Mouse (Mus musculus) midbrain, postnatal 0 days (tissue): ENCODE data around the gene Cst10. TPM values are rescaled to one million over a fixed set of nuclear protein-coding genes. Genes with fewer than 3 reads are reported as not detected.

ENCODE experiments used
- ATAC-seq: fragments of 200-750 bp; cut with Nextera tagmentation; 2 replicates; pipeline ENCODE4 v1.8.0; 2017; ENCODE audit warnings: moderate number of reproducible peaks, mild to moderate bottlenecking, moderate TSS enrichment, moderate library complexity; ENCODE audit not compliant: low FRiP score
- DNase-seq: peaks from one replicate; pipeline ENCODE4 v3.0.0-alpha.2; 2015; ENCODE audit warnings: low spot score
- H3K27ac ChIP-seq: fragments of 300-500 bp; sonication (generic); 2 replicates; pipeline ENCODE4 v1.5.1; 2014; ENCODE audit warnings: low read depth, mild to moderate bottlenecking, low read length, mixed read lengths
- H3K27me3 ChIP-seq: fragments of 300-500 bp; sonication (generic); 2 replicates; pipeline ENCODE4 v1.6.1; 2014; ENCODE audit warnings: low read length, control low read depth, mixed read lengths; ENCODE audit not compliant: insufficient read depth
- H3K36me3 ChIP-seq: fragments of 300-500 bp; sonication (generic); 2 replicates; pipeline ENCODE4 v1.6.1; 2014; ENCODE audit warnings: low read length, control low read depth, mixed read lengths; ENCODE audit not compliant: insufficient read depth
- H3K4me1 ChIP-seq: fragments of 300-500 bp; sonication (generic); 2 replicates; pipeline ENCODE4 v1.6.1; 2014; ENCODE audit warnings: mild to moderate bottlenecking, control low read depth, antibody characterized with exemption, low read length, mixed read lengths; ENCODE audit not compliant: insufficient read depth
- H3K4me2 ChIP-seq: fragments of 300-500 bp; sonication (generic); 2 replicates; pipeline ENCODE4 v1.6.1; 2014; ENCODE audit warnings: low read depth, mild to moderate bottlenecking, low read length, mixed read lengths; ENCODE audit not compliant: poor library complexity, severe bottlenecking
- H3K4me3 ChIP-seq: fragments of 300-500 bp; sonication (generic); 2 replicates; pipeline ENCODE4 v1.5.1; 2014; ENCODE audit warnings: low read depth, mild to moderate bottlenecking, low read length, moderate library complexity
- H3K9ac ChIP-seq: fragments of 300-500 bp; sonication (generic); replicated peaks from 2 replicates; pipeline ENCODE4 v1.6.1; 2014; ENCODE audit warnings: mild to moderate bottlenecking, low read length, moderate library complexity, mixed read lengths; ENCODE audit not compliant: poor library complexity, severe bottlenecking
- H3K9me3 ChIP-seq: fragments of 300-500 bp; sonication (generic); 2 replicates; pipeline ENCODE4 v1.6.1; 2016; ENCODE audit warnings: low read length, control low read depth
- CTCF ChIP-seq: IDR thresholded peaks from 2 replicates; pipeline ENCODE4 v1.5.1; 2016; ENCODE audit warnings: antibody characterized with exemption, mild to moderate bottlenecking
- WGBS: fragments of 180-500 bp; shearing (Covaris S2); extraction: QIAGEN DNeasy Blood & Tissue Kit; methylation state at CpG from one replicate; pipeline ENCODE4 v1.1.7; 2014; 5-methylcytosine and 5-hydroxymethylcytosine counted together
- polyA plus RNA-seq: library from polyadenylated mRNA; unstranded; fragments of >200 nt; fragmentation: Nextera tagmentation; extraction: Ambion mirVana; gene quantifications from 2 replicates; pipeline ENCODE4 v1.2.1, GENCODE M21; 2015
- total RNA-seq: library from RNA; depleted of rRNA; stranded (reverse); fragments of >200 nt; gene quantifications from 2 replicates; pipeline ENCODE4 v1.2.3, GENCODE M21; 2014; rRNA removed

Gene Cst10
- total RNA-seq, result not detected in 2 replicates
- not detected in 2 replicates for polyA plus RNA-seq

DNA sequence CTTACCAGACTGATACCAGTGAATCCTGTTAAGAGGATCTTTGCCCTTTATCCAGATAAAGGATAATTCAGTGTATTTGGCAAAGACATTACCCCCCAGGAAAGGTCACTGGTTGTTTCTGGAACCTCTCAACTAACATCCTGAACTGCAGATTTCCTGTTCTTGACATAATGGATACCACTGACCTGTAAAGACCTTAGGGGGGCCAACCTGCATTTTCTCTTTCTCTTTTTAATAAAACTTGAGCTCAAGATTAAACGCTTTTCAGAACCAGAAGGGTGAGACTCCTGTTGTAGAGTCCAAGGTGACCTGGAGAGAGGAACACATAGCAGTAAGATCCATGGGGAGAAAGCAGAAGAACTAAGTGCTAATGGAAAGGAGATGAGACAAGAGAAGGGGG, at the start of gene Cst10:
Cst10 (plus strand) TSS at position 301 of the 400 bp plus-strand sequence.
- H3K9me3 ChIP-seq, result no peaks in the 10 kb centered on the region
- no peak within 1 kb of the TSS for H3K27ac ChIP-seq
- TF ChIP-seq CTCF, result no peak
- no peak within 1 kb of the TSS for H3K9ac ChIP-seq
- ATAC-seq (no peak), DNase-seq (no peak)
- H3K4me1 ChIP-seq, result no peaks in the 10 kb centered on the region
- no peaks in the 10 kb centered on the region for H3K27me3 ChIP-seq
- no peaks in the 10 kb centered on the region for H3K36me3 ChIP-seq
- WGBS, result 71% methylated on average over 1 of the region's 1 CpGs
- H3K4me3 ChIP-seq, result no peak within 1 kb of the TSS
- no peak within 1 kb of the TSS for H3K4me2 ChIP-seq

DNA sequence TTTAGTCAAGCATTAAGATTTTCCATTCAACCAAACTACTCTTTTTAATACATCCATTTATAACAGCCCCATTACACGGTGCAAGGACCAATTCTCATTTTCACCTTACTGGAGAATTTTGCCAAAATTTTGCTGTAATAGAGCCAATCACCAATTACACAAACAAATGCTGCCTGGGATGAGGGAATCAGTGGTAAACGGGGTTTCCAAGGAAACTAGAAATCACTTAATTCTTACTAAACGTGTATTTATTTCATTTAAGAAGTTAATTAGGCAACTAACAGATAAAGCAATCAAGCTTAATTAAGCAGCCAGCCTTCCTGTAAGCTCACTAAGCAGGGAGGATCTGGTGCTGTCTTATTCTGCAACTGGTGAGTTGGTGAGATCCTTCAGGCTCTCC, 11.9 kb upstream of the Cst10 start:
- Histone ChIP-seq H3K4me3 (no peak overlapping the region), H3K9ac (no peak overlapping the region), H3K4me2 (no peak overlapping the region), H3K27me3 (no peaks in the 10 kb centered on the region), H3K9me3 (no peaks in the 10 kb centered on the region), H3K36me3 (no peaks in the 10 kb centered on the region), H3K4me1 (no peaks in the 10 kb centered on the region), H3K27ac (no peak overlapping the region)
- TF ChIP-seq CTCF, result no peak
- WGBS, result 57% methylated on average over 3 of the region's 3 CpGs
- peak; percentile 2 for DNase-seq
- ATAC-seq, result no peak

DNA sequence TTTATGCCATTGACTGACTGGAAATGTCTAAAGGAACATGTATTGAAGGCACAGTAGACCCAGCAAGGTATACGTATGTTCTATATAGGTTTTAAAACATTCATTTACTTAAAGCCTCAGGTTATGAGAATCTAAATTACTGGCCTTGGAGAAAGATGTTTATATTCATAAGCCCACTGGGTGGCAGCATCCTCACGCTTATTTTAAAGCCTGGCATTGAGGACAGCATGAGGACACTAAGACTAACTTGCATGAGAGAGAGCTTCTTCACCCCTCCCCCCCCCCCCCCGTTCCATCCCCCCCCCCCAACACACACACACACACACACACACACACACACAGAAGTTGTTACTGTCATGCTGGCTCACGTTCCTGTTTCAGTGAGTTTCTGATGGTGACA, 17.7 kb downstream of the Cst10 start:
- TF ChIP-seq CTCF, result peak; percentile 76
- no peak overlapping the region for H3K9ac ChIP-seq
- DNase-seq (peak; percentile 79), ATAC-seq (peak; percentile 76)
- no peaks in the 10 kb centered on the region for H3K36me3 ChIP-seq
- no peaks in the 10 kb centered on the region for H3K4me1 ChIP-seq
- H3K27me3 ChIP-seq, result no peaks in the 10 kb centered on the region
- H3K4me2 ChIP-seq, result no peak overlapping the region
- WGBS, result 20% methylated on average over 3 of the region's 4 CpGs
- no peak overlapping the region for H3K27ac ChIP-seq
- no peaks in the 10 kb centered on the region for H3K9me3 ChIP-seq
- H3K4me3 ChIP-seq, result no peak overlapping the region
